Mouse (Mus musculus) MEL (cell line): ENCODE data around the gene Pdss2. TPM values are rescaled to one million over a fixed set of nuclear protein-coding genes. Genes with fewer than 3 reads are reported as not detected.
A peak's percentile ranks its signal among the peaks of the same experiment; 100 is the strongest.

Experiments
- DNase-seq: peaks from one replicate; pipeline ENCODE4 v3.0.0; 2011; ENCODE audit warnings: low read depth, low spot score
- H3K27ac ChIP-seq: 2 replicates; pipeline ENCODE4 v1.5.1; 2012; ENCODE audit warnings: low read depth, mild to moderate bottlenecking, control low read depth, low read length, moderate library complexity; ENCODE audit not compliant: control insufficient read depth
- H3K27me3 ChIP-seq, 2 experiments: fragments of 150-350 bp in 1 of 2; sonication (generic) in 1 of 2; 2 replicates each; pipeline ENCODE4 v1.6.1; 2012; ENCODE audit warnings: low read length in 2 of 2, mild to moderate bottlenecking in 2 of 2, improper control_type of control experiment in 1 of 2, moderate library complexity in 1 of 2; ENCODE audit not compliant: insufficient read depth in 2 of 2, control insufficient read depth in 1 of 2
- H3K36me3 ChIP-seq, 2 experiments: 2 replicates each; pipeline ENCODE4 v1.6.1; 2012 to 2014; ENCODE audit warnings: low read length in 2 of 2, improper control_type of control experiment in 1 of 2, inconsistent platforms in 1 of 2, mild to moderate bottlenecking in 1 of 2; ENCODE audit not compliant: insufficient read depth in 2 of 2, control insufficient read depth in 1 of 2
- H3K4me1 ChIP-seq, 2 experiments: fragments of 150-350 bp in 1 of 2; sonication (generic) in 1 of 2; 2 replicates each; pipeline ENCODE4 v1.6.1; 2012; ENCODE audit warnings: low read length in 2 of 2, improper control_type of control experiment in 1 of 2, mild to moderate bottlenecking in 1 of 2; ENCODE audit not compliant: insufficient read depth in 2 of 2, control insufficient read depth in 1 of 2
- H3K4me3 ChIP-seq, 2 experiments: fragments of 150-350 bp in 1 of 2; sonication (generic) in 1 of 2; 2 replicates each; pipeline ENCODE4 v1.5.1; 2012; ENCODE audit warnings: low read depth in 2 of 2, low read length in 2 of 2, mild to moderate bottlenecking in 2 of 2, moderate library complexity in 2 of 2, control low read depth in 1 of 2, improper control_type of control experiment in 1 of 2; ENCODE audit not compliant: control insufficient read depth in 1 of 2, insufficient read depth in 1 of 2
- H3K79me2 ChIP-seq: 2 replicates; pipeline ENCODE4 v1.6.1; 2012; ENCODE audit warnings: mild to moderate bottlenecking, low read length, moderate library complexity; ENCODE audit not compliant: control insufficient read depth, poor library complexity, insufficient read depth
- H3K9ac ChIP-seq: 2 replicates; pipeline ENCODE4 v1.6.1; 2012; ENCODE audit warnings: low read depth, mild to moderate bottlenecking, control low read depth, low read length, moderate library complexity; ENCODE audit not compliant: control insufficient read depth, poor library complexity, severe bottlenecking
- H3K9me3 ChIP-seq: fragments of 150-350 bp; sonication (generic); replicated peaks from 2 replicates; pipeline ENCODE4 v1.6.1; 2012; ENCODE audit warnings: mild to moderate bottlenecking, low read length, improper control_type of control experiment, moderate library complexity; ENCODE audit not compliant: insufficient read depth
- CHD2 ChIP-seq: IDR thresholded peaks from 2 replicates; pipeline ENCODE4 v1.6.1; 2011; ENCODE audit warnings: low read length, improper control_type of control experiment
- CTCF ChIP-seq, 3 experiments: IDR thresholded peaks in 2 of 3; conservative IDR thresholded peaks in 1 of 3; 2 replicates each; pipeline ENCODE4 v1.5.1; 2011 to 2012; ENCODE audit warnings: low read length in 3 of 3, low read depth in 2 of 3, mild to moderate bottlenecking in 2 of 3, improper control_type of control experiment in 1 of 3, inconsistent platforms in 1 of 3, mixed read lengths in 1 of 3, moderate library complexity in 1 of 3; ENCODE audit not compliant: control insufficient read depth in 1 of 3, insufficient read depth in 1 of 3, poor library complexity in 1 of 3, severe bottlenecking in 1 of 3
- ELF1 ChIP-seq: IDR thresholded peaks from 2 replicates; pipeline ENCODE4 v1.6.1; 2014; ENCODE audit warnings: low read depth, mild to moderate bottlenecking, inconsistent platforms, low read length, improper control_type of control experiment, moderate library complexity
- EP300 ChIP-seq, 2 experiments: IDR thresholded peaks; 2 replicates each; pipeline ENCODE4 v1.6.1; 2011; ENCODE audit warnings: improper control_type of control experiment in 2 of 2, low read length in 2 of 2, low read depth in 1 of 2, mild to moderate bottlenecking in 1 of 2
- ETS1 ChIP-seq: IDR thresholded peaks from 2 replicates; pipeline ENCODE4 v1.6.1; 2012; ENCODE audit warnings: low read depth, mild to moderate bottlenecking, inconsistent platforms, low read length, improper control_type of control experiment, moderate library complexity
- GABPA ChIP-seq: IDR thresholded peaks from 2 replicates; pipeline ENCODE4 v1.6.1; 2012; ENCODE audit warnings: low read depth, mild to moderate bottlenecking, inconsistent platforms, low read length, improper control_type of control experiment, moderate library complexity
- GATA1 ChIP-seq: IDR thresholded peaks from 2 replicates; pipeline ENCODE4 v1.6.1; 2011; ENCODE audit warnings: low read depth, low read length, improper control_type of control experiment
- HCFC1 ChIP-seq: IDR thresholded peaks from 2 replicates; pipeline ENCODE4 v1.6.1; 2012; ENCODE audit warnings: low read depth, mild to moderate bottlenecking, inconsistent platforms, low read length, improper control_type of control experiment, moderate library complexity
- KAT2A ChIP-seq: conservative IDR thresholded peaks from 2 replicates; pipeline ENCODE4 v1.6.1; 2012; ENCODE audit warnings: low read depth, low read length, improper control_type of control experiment, inconsistent platforms
- MAZ ChIP-seq: IDR thresholded peaks from 2 replicates; pipeline ENCODE4 v1.6.1; 2012; ENCODE audit warnings: low read depth, mild to moderate bottlenecking, inconsistent platforms, low read length, improper control_type of control experiment
- MEF2A ChIP-seq: IDR thresholded peaks from 2 replicates; pipeline ENCODE4 v1.6.1; 2014; ENCODE audit warnings: low read depth, mild to moderate bottlenecking, inconsistent platforms, low read length, improper control_type of control experiment; ENCODE audit not compliant: poor library complexity, insufficient replicate concordance, severe bottlenecking; ENCODE audit errors: extremely low read depth
- MYB ChIP-seq: IDR thresholded peaks from 2 replicates; pipeline ENCODE4 v1.6.1; 2011; ENCODE audit warnings: mild to moderate bottlenecking, low read depth, low read length, improper control_type of control experiment
- MYC ChIP-seq: IDR thresholded peaks from 2 replicates; pipeline ENCODE4 v1.6.1; 2011; ENCODE audit warnings: low read depth, mild to moderate bottlenecking, low read length, improper control_type of control experiment, moderate library complexity
- POLR2AphosphoS2 ChIP-seq: IDR thresholded peaks from 2 replicates; pipeline ENCODE4 v1.6.1; 2011; ENCODE audit warnings: low read length, improper control_type of control experiment
- SIN3A ChIP-seq: IDR thresholded peaks from 2 replicates; pipeline ENCODE4 v1.6.1; 2012; ENCODE audit warnings: low read length, improper control_type of control experiment, inconsistent platforms
- SMC3 ChIP-seq: IDR thresholded peaks from 2 replicates; pipeline ENCODE4 v1.6.1; 2011; ENCODE audit warnings: low read depth, low read length, improper control_type of control experiment
- TBP ChIP-seq: IDR thresholded peaks from 2 replicates; pipeline ENCODE4 v1.8.0; 2011; ENCODE audit warnings: low read depth, low read length, improper control_type of control experiment
- TCF12 ChIP-seq: IDR thresholded peaks from 2 replicates; pipeline ENCODE4 v1.6.1; 2014; ENCODE audit warnings: low read depth, mild to moderate bottlenecking, inconsistent platforms, low read length, improper control_type of control experiment, moderate library complexity
- USF2 ChIP-seq, 2 experiments: IDR thresholded peaks; 2 replicates each; pipeline ENCODE4 v1.6.1; 2011 to 2012; ENCODE audit warnings: improper control_type of control experiment in 2 of 2, low read length in 2 of 2, borderline replicate concordance in 1 of 2, inconsistent platforms in 1 of 2, low read depth in 1 of 2, mild to moderate bottlenecking in 1 of 2; ENCODE audit not compliant: insufficient read depth in 1 of 2
- ZC3H11A ChIP-seq: IDR thresholded peaks from 2 replicates; pipeline ENCODE4 v1.6.1; 2012; ENCODE audit warnings: low read depth, mild to moderate bottlenecking, inconsistent platforms, low read length, improper control_type of control experiment
- ZKSCAN1 ChIP-seq: IDR thresholded peaks from 2 replicates; pipeline ENCODE4 v1.6.1; 2012; ENCODE audit warnings: low read depth, mild to moderate bottlenecking, inconsistent platforms, low read length, improper control_type of control experiment, moderate library complexity
- ZMIZ1 ChIP-seq: IDR thresholded peaks from 2 replicates; pipeline ENCODE4 v1.6.1; 2012; ENCODE audit warnings: low read depth, mild to moderate bottlenecking, inconsistent platforms, low read length, improper control_type of control experiment, moderate library complexity
- polyA plus RNA-seq, 2 experiments: library from polyadenylated mRNA; stranded (reverse) in 1 of 2; unstranded in 1 of 2; fragments of >175 nt in 1 of 2; fragments of >200 nt in 1 of 2; gene quantifications; 2 replicates each; pipeline versions ENCODE4 v1.2.1 to v1.2.4; 2012; ENCODE audit warnings: low replicate concordance in 2 of 2, low read depth in 1 of 2; ENCODE audit not compliant: insufficient read length in 2 of 2, insufficient read depth in 1 of 2, missing spikeins in 1 of 2
- total RNA-seq: library from RNA; depleted of rRNA; stranded (reverse); fragments of 300-350 nt; gene quantifications from 2 replicates; pipeline ENCODE4 v1.2.3, GENCODE M21; 2012

The Pdss2 gene
- total and polyA plus RNA-seq, 3 experiments, result 14.3 to 14.8 TPM; not detected in 1

GRCm38 (mm10) chr10:43452663-43452996 is 231.3 kb downstream of the Pdss2 start:
- TF ChIP-seq POLR2AphosphoS2, result no peak
- TF ChIP-seq ZC3H11A, result no peak
- no peak for TF ChIP-seq MYB
- no peak for TF ChIP-seq MEF2A
- TF ChIP-seq ETS1, result no peak
- TF ChIP-seq CHD2, result no peak
- no peak for TF ChIP-seq GABPA
- TF ChIP-seq HCFC1, result no peak
- no peak for TF ChIP-seq GATA1
- TF ChIP-seq SMC3, result no peak
- no peak for TF ChIP-seq TBP
- no peak for TF ChIP-seq TCF12
- no peak for TF ChIP-seq SIN3A
- TF ChIP-seq USF2 (IDR thresholded peaks at IDR 0.05; ENCODE audit: borderline replicate concordance in 1 of 2, insufficient read depth in 1 of 2, low read depth in 1 of 2, low read length in 2 of 2), result no peak
- no peak for TF ChIP-seq MAZ
- no peak for TF ChIP-seq EP300 (IDR thresholded peaks at IDR 0.05; ENCODE audit: low read depth in 1 of 2, low read length in 2 of 2)
- TF ChIP-seq ZMIZ1, result no peak
- no peak for TF ChIP-seq KAT2A
- Histone ChIP-seq H3K9ac (no peak overlapping the region; the same call in 1 of the 2 replicates), H3K4me3 (peak overlapping the region in 1 of 2 experiments; percentile 73; a peak in 2 of 4 replicates)

GRCm38 (mm10) chr10:43454219-43454618 is 232.9 kb downstream of the Pdss2 start:
- no peak overlapping the region for H3K4me3 ChIP-seq
- H3K27ac ChIP-seq, result no peak overlapping the region
- TF ChIP-seq MYC (no peak), GATA1 (no peak), CTCF (IDR thresholded peaks at IDR 0.05 in 2 of 3, conservative IDR thresholded peaks at IDR 0.05 in 1 of 3; ENCODE audit: control insufficient read depth in 1 of 3, insufficient read depth in 1 of 3, low read depth in 2 of 3, low read length in 3 of 3, poor library complexity in 1 of 3, severe bottlenecking in 1 of 3) (no peak), ZMIZ1 (no peak), MEF2A (no peak), KAT2A (no peak), CHD2 (no peak), MYB (no peak), ELF1 (no peak), ETS1 (no peak), POLR2AphosphoS2 (no peak), USF2 (IDR thresholded peaks at IDR 0.05; ENCODE audit: borderline replicate concordance in 1 of 2, insufficient read depth in 1 of 2, low read depth in 1 of 2, low read length in 2 of 2) (no peak), ZKSCAN1 (no peak)
- DNase-seq, result no peak
- H3K79me2 ChIP-seq, result no peaks in the 10 kb centered on the region; the same call in 1 of the 2 replicates
- no peaks in the 10 kb centered on the region for H3K27me3 ChIP-seq
- H3K36me3 ChIP-seq, result peaks cover 0 to 2% of the 10 kb centered on the region in 2 experiments; a peak in 2 of 4 replicates
- H3K9ac ChIP-seq, result no peak overlapping the region
- no peaks in the 10 kb centered on the region for H3K9me3 ChIP-seq
- no peaks in the 10 kb centered on the region; a peak in 1 of 4 replicates for H3K4me1 ChIP-seq

More at GRCm38 (mm10) chr10:43452663-43452996, 231.3 kb downstream of the Pdss2 start:
- Histone ChIP-seq H3K4me1 (no peaks in the 10 kb centered on the region; a peak in 1 of 4 replicates), H3K36me3 (peaks cover 0 to 2% of the 10 kb centered on the region in 2 experiments; a peak in 2 of 4 replicates), H3K9me3 (no peaks in the 10 kb centered on the region), H3K27ac (no peak overlapping the region), H3K79me2 (no peaks in the 10 kb centered on the region; the same call in 1 of the 2 replicates), H3K27me3 (no peaks in the 10 kb centered on the region)
- no peak for DNase-seq
